Mouse (Mus musculus) E14TG2a.4 (cell line): ENCODE measurements around the gene Tpcn2.
A peak's percentile ranks its signal among the peaks of the same experiment; 100 is the strongest.

Source experiments
- H3K27me3 ChIP-seq: 2 replicates; pipeline ENCODE4 v1.6.1; 2014; ENCODE audit warnings: low read length, control low read depth; ENCODE audit not compliant: insufficient read depth
- H3K36me3 ChIP-seq: 2 replicates; pipeline ENCODE4 v1.6.1; 2014; ENCODE audit warnings: low read length, control low read depth; ENCODE audit not compliant: insufficient read depth
- H3K4me1 ChIP-seq: replicated peaks from 2 replicates; pipeline ENCODE4 v1.6.1; 2014; ENCODE audit warnings: low read depth, low read length, control low read depth
- H3K4me3 ChIP-seq: replicated peaks from 2 replicates; pipeline ENCODE4 v1.5.1; 2014; ENCODE audit warnings: mild to moderate bottlenecking, low read length
- H3K9me3 ChIP-seq: 2 replicates; pipeline ENCODE4 v1.6.1; 2014; ENCODE audit warnings: low read length, control low read depth
- CTCF ChIP-seq: conservative IDR thresholded peaks from 2 replicates; pipeline ENCODE4 v1.5.1; 2014; ENCODE audit warnings: low read length
- NANOG ChIP-seq: IDR thresholded peaks from 2 replicates; pipeline ENCODE4 v1.6.1; 2014; ENCODE audit warnings: borderline replicate concordance, low read length, mixed read lengths
- POU5F1 ChIP-seq: IDR thresholded peaks from 2 replicates; pipeline ENCODE4 v1.6.1; 2014; ENCODE audit warnings: low read length, borderline replicate concordance

Gene Tpcn2

DNA sequence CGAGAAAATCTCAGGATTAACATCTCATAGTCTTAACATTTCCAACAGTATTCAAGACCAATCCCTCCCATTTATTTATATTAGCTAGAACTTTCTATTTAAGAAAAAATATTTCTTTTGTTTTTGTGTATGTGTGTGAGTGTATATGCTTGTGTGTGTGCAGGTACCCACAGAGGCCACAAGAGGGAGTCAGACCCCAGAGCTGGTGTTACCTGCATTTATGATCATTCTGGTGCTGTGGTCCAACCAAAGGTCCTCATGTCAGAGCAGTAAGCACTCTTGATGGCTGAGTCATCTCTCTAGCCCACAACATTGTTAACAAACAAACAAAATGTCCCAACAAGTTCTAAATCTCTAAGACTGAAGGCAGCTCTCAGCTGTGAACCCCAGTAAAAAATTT is 145.9 kb downstream of the Tpcn2 start:
- 0 out of 2 replicates have a peak overlapping the region, but pooled peaks have one; percentile 67 for H3K4me3 ChIP-seq
- H3K4me1 ChIP-seq, result peaks cover 89% of the 10 kb centered on the region
- no peaks in the 10 kb centered on the region for H3K27me3 ChIP-seq
- peaks cover 23% of the 10 kb centered on the region for H3K9me3 ChIP-seq
- no peaks in the 10 kb centered on the region for H3K36me3 ChIP-seq
- TF ChIP-seq CTCF, result peak; percentile 52
- no peak for TF ChIP-seq POU5F1
- TF ChIP-seq NANOG, result no peak

DNA sequence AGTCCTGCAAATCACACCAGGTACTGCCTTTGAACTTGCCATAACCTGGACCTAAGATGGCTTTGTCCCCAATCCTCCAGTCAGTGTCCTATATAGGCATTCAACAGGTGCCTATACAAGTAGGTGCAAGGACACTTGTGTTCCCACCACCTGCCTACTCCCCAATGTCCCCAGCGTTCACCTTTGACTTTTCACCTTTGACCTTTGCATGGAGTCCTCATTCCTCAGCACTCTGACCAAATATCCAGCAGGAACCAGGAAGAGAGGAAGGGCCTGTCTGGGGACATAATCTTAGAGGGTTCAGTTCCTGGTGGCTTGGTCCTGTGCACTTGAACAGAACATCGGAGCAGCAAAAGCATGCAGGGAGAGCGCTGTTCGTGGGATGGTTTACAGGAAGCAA is 147.0 kb downstream of the Tpcn2 start:
- no peaks in the 10 kb centered on the region for H3K27me3 ChIP-seq
- peaks cover 85% of the 10 kb centered on the region for H3K4me1 ChIP-seq
- peaks cover 3% of the 10 kb centered on the region; the same call in 1 of the 2 replicates for H3K36me3 ChIP-seq
- peaks cover 20% of the 10 kb centered on the region for H3K9me3 ChIP-seq
- TF ChIP-seq CTCF, result no peak
- TF ChIP-seq POU5F1, result no peak
- TF ChIP-seq NANOG, result no peak
- H3K4me3 ChIP-seq, result peak overlapping the region; percentile 67
